Mouse (Mus musculus): ENCODE measurements around the gene Alpk1.
A peak's percentile ranks its signal among the peaks of the same experiment; 100 is the strongest.

Alpk1 gene

DNA sequence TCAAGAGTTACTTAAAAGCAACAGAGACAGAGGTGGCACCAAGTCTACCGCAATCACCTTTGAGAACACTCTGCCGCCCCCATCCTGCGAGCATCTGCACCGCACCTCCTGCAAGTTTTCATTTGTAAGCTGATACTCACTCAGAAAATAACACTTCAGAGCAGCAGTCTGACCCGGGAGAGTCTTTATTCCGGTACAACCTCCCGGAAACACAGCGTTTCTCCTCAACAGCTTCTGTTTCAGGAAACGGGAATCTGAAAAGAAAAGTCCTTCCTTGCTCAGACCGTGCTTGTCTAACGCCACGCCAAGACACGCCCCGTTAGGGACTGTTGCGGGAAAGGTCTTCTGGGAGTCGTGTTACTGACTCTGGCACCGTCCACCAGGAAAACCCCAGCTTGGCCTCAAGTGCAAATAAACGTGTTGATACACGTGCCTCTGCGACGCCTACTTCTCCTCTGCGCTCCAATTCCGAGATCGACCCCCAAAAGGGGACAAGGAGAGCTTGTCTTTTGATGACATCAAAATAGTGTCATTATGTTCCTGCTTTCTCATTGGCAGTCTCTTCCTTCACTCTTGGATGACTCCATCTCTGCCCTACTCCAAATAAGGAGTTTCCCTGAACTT is at the start of gene Alpk1:
Alpk1 (minus strand) TSS at position 507 of the 624 bp plus-strand sequence.
- DNase-seq (ENCODE audit: extremely low spot score) = peak; percentile 68

DNA sequence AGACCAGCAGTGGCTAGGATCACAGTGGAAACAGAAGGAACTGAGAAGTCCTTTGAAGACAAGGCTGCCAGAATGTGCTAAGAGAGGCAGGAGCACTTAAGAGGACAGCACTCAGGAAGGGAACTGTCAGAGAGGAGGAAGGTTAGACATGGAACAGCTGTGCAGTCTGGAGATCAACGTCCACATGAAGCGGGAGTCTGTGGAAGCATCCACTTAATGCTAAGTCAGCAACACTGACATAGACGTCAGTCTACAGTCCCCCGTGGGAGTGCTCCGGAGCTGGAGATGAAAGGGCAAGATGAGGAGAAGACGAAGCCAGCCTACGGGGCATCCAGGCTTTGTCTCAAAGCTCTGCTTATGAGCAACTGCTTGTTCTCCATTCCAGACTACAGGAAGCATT is 46.8 kb upstream of the Alpk1 start:
- DNase-seq (ENCODE audit: extremely low spot score) = no peak

DNA sequence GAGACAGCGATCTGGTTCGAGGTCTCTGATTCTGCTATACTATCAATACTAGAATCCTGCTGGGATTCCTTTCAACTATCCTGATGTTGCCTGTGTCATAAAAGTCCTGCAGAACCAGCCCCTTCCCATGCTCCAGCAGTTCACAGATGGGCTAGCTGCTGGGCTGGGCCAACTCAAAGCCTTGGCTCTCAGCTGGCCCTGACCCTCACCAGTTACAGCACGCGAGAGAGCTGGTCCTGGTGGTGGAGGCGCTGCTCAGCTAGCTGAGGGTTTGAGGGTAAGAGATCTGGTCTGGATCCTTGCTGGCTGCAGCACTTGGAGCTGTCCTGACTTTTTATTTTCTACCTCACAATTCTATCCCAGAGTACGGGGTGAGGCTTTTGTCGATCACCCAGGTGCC is 46.2 kb upstream of the Alpk1 start:
- DNase-seq (ENCODE audit: extremely low spot score) = no peak

DNA sequence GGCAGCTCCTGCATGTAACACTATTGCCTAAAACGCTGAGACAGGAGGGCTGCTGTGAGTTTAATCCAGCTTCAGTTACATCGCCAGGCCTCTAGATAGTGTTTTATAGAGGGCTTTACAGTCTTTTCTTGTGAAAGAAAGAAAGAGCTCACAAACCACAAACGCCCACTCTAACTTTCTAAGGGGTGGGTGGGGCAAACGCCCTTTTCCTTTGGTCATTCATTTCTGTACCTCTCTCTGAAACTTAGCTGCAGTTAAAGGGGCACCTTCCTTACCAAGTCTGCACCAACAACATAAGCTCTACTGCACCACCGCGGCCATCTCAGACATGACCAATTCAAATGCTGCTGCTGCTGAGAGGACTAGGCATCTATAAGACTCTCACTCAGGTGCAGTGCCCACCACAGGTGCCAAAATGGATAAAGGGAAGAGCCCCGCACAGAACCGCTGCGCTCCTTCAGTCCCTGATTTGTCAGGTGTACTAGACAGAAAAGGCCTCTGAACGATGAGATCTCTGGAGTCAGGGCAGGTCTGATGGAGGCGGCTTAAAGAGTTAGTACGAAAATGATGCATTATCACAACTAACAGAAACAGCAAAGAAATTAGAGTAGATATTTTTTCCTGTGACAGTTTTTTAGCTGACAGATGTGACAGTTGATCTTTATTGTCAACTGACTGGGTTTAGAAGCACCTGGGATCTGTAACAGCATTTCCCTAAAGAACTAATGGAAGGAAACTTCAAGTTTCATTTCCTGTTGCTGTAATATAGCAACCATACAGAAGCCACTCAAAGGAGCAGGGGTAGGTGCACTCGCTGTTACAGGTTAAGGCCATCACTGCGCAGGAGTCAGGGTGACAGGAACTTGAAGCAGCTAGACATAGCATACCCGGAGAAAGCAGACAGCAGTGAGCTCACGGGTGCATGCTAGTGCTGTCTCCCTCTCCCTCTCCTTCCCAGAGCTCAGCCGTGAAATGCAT is 43.8 kb upstream of the Alpk1 start:
- DNase-seq (ENCODE audit: extremely low spot score) = no peak

DNA sequence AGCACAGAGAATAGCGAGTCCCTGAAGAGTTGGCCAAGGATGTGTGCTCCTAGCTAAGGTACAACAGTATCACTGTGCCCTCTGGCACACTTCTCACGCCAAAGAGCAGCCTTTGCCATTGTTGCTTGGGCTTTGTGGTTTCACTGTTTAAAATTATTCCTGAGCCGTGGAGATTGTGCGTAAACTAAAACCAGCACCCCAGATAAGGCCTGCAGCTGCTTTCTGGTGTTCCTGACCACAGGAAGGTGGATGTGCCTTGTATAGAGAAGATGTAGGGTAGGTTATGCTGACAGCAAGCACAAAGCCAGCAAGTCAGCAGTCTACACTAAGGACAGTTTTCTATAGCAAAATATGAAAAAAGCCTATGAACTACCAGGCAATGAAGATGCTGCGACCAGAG is 40.9 kb upstream of the Alpk1 start:
- no peak for DNase-seq (ENCODE audit: extremely low spot score)

DNA sequence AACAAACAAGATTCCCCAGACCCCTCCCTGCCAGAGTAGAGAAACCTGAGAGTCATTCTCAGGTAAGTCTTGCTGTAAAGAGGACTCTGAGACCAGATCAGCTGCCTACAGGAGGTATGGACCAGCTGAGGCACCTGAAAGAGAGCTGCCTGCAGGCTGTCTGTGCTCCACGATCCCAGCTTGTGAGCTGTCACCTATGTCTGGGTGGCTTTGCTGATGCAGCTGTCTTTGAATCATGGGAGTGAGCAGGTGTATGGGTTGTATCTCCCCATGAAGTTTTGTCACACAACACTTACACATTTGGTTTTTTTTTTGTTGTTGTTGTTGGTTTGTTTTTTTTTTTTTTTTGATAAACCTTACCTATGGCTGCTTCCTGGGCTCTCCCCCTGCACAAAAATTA is 40.1 kb upstream of the Alpk1 start:
- no peak for DNase-seq (ENCODE audit: extremely low spot score)

DNA sequence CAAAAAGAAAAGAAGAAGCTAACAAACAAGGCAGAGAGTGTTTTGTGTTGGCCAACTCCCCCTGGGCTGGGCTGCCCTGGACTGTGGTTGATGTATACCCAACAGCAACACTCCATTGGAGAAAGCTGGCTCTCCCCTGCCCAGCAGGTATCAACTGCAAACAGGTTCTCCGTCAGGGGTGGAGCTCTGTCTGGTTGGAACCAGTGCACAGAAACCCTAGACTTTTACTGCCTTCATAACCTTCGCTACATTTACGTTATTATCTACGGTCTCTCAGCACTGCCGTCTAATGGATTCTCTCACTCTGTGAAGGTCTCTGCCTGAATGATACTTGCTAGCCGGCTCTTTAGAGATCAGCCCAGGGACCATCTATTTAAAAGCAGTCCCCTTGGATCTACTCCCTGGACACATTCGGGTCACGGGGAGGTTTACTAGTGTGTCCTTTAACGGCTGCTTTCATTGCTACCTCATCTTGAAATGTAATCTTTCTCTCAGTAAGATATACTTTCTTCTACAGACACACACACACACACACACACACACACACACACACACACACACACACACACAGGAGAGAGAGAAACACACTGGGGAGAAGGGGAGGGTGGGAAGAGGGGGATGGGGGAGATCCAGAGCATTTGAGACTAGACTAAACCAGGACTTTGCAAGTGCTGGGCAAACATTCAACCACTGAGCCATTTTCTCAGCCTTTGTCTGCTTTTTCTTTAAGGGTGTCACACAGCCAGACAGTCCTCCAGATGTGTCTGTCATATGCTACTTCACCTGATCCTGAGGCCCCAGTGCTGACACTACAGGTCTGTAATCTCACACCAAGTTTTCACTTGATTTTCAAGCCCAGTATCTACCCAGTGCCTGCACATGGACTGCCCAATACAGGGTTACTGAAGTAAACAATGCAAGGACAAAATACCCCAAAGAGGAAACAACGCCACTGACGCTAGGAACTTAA is 38.7 kb upstream of the Alpk1 start:
- no peak for DNase-seq (ENCODE audit: extremely low spot score)

DNA sequence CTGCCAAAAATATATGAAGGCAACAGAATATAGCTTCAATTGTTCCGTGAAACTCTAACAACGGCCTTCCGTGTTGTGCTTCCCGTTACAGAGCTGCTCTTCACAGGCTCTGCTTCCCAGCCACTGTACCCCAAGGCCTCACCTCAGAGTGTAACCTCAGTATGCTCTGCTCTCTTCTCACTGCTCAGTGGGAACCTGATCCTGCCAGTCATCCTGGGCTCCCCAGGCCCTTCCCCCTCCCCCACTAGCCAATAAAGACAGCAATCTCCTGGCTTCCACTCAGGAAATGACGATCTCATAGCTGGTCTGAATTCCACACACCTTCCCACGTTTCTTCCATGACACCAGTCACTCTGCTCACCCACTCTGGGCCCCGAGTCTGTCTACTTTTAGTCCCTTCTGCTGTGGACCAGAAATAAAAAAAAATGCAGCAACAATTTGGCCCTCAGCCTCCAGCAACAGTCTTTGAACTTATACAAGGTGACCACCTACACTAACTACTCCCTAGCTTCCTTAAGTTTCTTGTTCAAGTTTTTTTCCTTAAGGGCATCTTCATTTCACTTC is 36.9 kb upstream of the Alpk1 start:
- DNase-seq (ENCODE audit: extremely low spot score) = no peak

DNA sequence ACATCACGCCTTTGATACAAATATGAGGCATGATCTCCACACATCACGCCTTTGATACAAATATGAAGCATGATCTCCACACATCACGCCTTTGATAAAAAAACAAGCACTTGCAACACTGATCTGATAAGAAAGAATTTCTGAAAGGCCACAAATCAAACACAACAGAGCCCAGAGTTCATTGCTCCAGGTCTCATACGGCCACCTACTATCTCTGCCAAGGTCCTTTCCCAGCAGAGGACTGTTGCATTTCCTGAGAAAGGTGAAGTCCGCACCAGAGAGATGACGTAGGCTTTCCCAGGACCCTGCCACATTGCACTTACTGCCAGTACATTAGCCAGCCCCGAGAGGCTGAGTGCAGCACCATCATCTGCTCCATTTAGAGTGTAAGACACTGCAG is 28.8 kb upstream of the Alpk1 start:
- no peak for DNase-seq (ENCODE audit: extremely low spot score)

DNA sequence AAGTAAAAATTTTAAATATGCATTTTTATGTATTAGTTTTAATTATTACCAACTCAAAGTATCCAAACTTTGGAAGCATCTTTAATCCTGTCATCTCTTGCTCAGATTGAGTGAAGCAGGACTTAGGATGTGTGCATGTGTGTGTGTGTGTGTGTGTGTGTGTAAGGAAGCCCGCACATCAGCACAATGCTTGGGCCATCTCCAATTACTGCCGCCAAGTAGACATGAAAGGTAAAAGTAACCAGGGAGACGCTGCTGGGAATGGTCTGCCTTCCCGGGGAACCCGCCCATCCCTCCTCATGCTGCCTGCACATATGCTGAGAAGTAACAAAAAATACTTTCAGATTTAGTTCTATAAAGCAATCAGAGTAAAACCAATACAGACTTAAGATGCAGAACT is 27.5 kb upstream of the Alpk1 start:
- peak; percentile 12 for DNase-seq (ENCODE audit: extremely low spot score)

DNA sequence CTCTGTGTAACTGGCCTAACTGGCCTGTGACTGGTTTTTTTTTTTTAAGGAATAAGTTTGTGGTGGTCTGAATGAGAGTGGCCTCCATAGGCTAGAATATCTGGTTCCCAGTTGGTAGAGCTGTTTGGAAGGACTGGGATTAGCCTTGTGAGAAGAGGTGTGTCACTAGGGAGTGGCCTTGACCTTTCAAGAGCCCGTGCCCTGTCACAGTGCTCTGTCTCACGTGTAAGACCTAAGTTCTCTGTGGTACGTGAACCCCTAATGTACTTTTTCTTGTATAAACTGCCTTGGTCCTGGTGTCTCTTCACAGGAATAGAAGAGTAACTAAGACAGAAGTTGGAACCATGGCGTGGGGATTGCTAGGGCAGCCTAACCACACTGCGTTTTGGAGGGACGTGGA is 25.7 kb upstream of the Alpk1 start:
- no peak for DNase-seq (ENCODE audit: extremely low spot score)

DNA sequence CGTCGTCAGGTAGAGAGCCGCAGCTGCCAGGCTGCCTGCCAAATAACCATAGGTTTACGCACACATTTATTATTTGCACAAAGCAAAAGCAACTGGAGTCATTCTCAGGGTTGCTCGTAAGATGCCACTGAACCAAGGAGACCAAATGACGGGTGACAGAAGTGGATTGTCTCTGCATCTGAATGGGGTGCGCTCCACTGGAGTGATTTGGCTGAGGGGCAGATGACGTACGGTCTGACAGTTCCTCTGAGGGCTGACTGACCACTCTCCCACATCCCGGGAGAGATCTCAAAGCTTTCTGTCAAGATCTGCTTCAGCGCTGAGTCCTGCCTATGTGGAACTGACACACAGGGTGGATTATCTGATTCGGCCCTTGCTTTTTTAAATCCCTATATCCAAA is 24.7 kb upstream of the Alpk1 start:
- no peak for DNase-seq (ENCODE audit: extremely low spot score)

DNA sequence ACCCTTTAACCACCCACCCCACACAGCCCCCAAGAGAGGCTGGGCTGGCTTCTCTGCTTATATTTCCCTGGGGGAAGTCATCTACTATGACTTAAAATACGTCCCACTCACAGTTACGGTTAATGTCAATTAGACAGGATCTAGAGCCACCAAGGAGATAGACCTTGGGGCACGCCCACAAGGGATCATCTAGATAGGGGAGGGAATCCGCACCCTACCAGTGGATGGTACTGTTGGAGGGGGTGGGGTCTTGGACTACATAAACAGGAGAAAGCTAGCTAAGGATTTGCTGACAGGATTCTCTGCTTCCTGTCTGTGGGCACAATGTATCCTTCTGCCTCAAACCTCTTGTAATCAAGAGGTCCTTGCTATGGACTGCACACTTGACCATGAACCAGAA is 24.1 kb upstream of the Alpk1 start:
- no peak for DNase-seq (ENCODE audit: extremely low spot score)

DNA sequence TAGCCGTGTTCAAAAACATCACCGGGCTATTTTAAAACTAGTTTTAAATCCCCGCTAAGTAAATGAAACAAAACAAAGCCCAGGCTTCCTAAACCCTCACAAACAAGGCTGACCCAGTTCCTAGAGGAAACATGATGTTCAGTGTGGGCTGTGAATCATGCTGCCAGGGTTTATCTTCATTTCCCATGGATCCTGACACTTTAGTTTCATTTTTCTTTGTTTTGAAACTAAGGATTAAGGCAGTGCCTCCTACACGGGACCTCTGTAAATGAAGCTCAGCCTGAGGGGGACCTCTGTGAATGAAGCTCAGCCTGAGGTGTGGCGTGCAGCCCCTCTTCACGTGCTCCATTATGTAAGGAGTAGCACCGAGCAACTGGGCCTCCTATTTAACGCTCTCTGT is 22.5 kb upstream of the Alpk1 start:
- DNase-seq (ENCODE audit: extremely low spot score) = no peak

DNA sequence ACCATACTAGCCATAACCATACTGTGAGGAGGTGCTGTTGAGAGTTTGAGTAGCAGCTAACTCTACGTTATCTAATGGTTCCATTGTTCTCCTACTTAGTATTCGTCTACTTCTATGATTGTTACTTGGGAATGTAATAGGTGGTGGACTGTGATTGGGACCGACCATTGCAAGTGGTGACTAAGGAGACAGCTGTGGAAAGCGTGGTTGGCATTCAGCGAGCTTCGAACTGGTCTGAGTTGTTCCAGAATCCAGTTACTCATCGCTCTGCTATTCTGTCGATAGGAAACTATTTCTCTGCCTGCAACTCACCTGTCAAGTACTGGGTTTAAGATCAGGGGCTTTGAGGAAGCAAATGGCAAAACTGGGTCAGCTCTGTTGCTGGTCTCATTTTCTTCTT is 20.8 kb upstream of the Alpk1 start:
- no peak for DNase-seq (ENCODE audit: extremely low spot score)

DNA sequence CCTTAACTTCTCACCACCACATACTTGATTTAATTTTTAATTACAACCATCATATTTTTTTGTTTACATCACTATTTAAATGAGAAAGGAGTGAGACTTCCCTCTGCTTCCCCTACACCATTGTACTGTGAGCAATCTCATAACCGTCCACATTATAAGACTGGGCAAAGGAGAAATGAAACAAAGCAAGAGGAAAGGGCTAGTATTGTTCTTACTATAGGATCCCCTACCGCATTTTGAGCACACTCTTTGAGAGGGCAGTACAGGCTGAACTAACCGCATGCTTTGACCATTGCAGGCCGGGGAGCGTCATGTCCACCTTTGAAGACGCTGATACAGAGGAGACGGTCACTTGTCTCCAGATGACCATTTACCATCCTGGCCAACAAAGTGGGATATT is 15.9 kb upstream of the Alpk1 start:
- no peak for DNase-seq (ENCODE audit: extremely low spot score)

DNA sequence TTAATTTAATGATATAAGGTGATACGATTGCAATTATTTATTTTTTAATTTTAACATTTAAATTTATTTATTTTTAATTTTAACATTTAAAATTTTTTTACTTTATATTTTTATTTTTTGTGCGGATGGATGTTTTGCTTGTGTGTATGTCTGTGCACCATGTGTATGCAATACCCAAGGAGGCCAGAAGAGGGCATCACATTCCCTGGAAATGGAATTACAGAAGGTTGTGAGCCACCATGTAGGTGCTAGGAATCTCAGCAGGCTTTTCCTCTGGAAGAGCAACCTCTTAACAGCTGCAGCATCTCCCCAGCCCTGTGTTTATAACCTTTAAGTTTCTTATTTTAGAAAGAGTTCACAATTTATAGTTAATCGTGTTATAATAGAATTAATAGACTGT is 15.4 kb upstream of the Alpk1 start:
- no peak for DNase-seq (ENCODE audit: extremely low spot score)

DNA sequence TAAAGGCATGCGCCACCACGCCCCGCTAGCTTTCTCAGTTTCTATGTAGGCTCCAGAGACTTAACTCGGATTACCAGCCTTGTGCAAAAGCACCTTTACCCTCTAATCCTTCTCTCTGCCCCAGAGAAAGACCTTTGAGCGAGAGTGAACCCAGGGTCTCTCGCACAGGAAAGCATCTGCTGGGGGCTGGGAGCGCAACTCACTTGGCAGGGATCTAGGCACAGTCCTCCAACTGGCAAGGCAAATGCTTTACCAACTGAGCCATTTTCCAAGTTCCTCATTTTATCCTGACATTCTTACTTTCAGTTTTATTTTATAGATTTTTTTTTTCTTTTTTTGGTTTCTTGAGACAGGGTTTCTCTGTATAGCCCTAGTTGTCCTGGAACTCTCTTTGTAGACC is 12.7 kb upstream of the Alpk1 start:
- no peak for DNase-seq (ENCODE audit: extremely low spot score)

DNA sequence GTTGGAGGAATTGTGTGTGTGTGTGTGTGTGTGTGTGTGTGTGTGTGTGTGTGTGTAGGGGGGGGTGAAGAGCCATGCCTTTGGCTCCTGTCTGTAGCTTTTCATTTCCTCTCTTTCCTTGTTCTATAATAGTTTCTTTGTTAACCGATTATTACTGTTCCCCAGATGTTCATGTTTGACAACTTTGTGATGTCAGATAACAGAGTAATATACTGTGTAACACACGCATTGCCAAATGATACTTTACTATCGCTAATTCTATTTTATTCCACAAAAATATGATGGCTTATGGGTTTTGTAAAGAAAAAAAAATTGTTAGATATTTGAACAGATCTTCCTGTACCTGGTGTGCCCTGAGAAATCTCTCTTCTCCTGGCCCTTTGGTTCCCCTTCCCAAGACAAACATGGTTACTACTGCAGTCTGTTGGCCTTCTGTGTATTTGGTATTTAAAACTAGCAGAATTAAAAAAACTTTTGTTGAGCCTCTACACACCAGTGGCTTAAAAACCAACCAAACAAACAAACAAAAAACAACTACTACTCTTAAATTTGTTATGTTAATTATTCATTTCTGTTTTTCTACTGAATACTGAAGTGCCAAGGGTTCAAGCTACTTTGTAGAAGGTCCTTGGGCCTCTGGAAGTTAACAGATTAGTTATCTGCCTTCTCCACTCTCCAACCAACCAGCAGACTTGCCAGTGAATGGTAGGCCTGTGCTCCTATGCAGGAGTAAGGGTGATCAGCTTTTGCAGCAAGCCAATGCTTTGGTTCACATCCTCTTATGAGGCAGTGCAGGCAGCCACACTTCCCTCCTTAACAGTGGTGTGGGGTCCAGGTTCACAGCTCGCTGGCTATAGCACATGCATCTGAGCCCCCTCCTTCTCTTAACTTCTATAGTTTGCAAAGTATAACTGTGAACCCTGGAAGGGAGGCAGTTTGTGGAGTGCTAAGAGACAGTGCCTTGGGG is 11.6 kb upstream of the Alpk1 start:
- DNase-seq (ENCODE audit: extremely low spot score) = no peak

DNA sequence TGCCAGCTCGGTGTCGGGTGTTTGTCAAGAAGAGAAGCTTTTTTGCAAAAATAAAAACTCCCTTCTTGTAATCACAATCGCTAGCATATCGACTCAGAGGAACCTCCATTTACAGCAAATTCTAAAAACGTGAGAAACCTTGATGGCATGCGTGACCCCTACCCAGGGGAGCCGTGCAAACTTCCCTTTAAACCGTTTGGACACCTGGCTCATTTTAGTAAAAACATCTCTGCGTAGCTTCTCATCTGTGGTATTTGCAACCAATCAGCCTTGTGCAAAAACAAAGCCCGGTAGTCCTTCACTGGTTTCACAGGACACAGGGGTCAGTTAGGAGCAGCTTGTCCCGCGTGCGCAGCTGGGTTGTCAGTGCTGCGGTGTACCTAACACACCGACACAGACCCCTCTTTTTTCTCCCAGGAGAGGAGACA is 10.7 kb upstream of the Alpk1 start:
- no peak for DNase-seq (ENCODE audit: extremely low spot score)
